Mouse (Mus musculus) R1 (cell line): ENCODE data around the gene Vps37b.

Source experiments
- DNase-seq: peaks from one replicate; pipeline ENCODE4 v3.0.0-alpha.2; 2018; ENCODE audit warnings: low read depth, low spot score

The Vps37b gene

GRCm38 (mm10) chr5:124002876-124003275 is 29.2 kb downstream of the Vps37b start:
- no peak for DNase-seq

- no peak for DNase-seq
Measured at GRCm38 (mm10) chr5:124001274-124001673, 30.8 kb downstream of the Vps37b start.

GRCm38 (mm10) chr5:124000824-124001223 is 31.2 kb downstream of the Vps37b start:
- peak; percentile 89 for DNase-seq

GRCm38 (mm10) chr5:123998370-123998769 is 33.7 kb downstream of the Vps37b start:
- DNase-seq, result no peak

GRCm38 (mm10) chr5:123997811-123998210 is 34.3 kb downstream of the Vps37b start:
- no peak for DNase-seq

- DNase-seq, result no peak
Measured at GRCm38 (mm10) chr5:123997211-123997751, 34.8 kb downstream of the Vps37b start.

GRCm38 (mm10) chr5:123996695-123997094 is 35.4 kb downstream of the Vps37b start:
- no peak for DNase-seq

- peak; percentile 80 for DNase-seq
Measured at GRCm38 (mm10) chr5:123996194-123996593, 35.9 kb downstream of the Vps37b start.

- no peak for DNase-seq
Measured at GRCm38 (mm10) chr5:123995388-123995787, 36.7 kb downstream of the Vps37b start.

GRCm38 (mm10) chr5:123994468-123994867 is 37.6 kb downstream of the Vps37b start:
- no peak for DNase-seq

GRCm38 (mm10) chr5:123993263-123994036 is 38.6 kb downstream of the Vps37b start:
- DNase-seq, result no peak

- DNase-seq, result peak; percentile 76
Measured at GRCm38 (mm10) chr5:123992794-123993193, 39.3 kb downstream of the Vps37b start.

GRCm38 (mm10) chr5:123992193-123992637 is 39.9 kb downstream of the Vps37b start:
- no peak for DNase-seq

GRCm38 (mm10) chr5:123991321-123991720 is 40.7 kb downstream of the Vps37b start:
- no peak for DNase-seq

GRCm38 (mm10) chr5:123989941-123990885 is 41.9 kb downstream of the Vps37b start:
- no peak for DNase-seq

GRCm38 (mm10) chr5:123987511-123987910 is 44.6 kb downstream of the Vps37b start:
- DNase-seq, result no peak

GRCm38 (mm10) chr5:123986925-123987324 is 45.1 kb downstream of the Vps37b start:
- DNase-seq, result no peak

GRCm38 (mm10) chr5:123985434-123985833 is 46.6 kb downstream of the Vps37b start:
- DNase-seq, result no peak

- DNase-seq, result no peak
Measured at GRCm38 (mm10) chr5:123982838-123983237, 49.2 kb downstream of the Vps37b start.

- DNase-seq, result no peak
Measured at GRCm38 (mm10) chr5:123981250-123981554, 50.9 kb downstream of the Vps37b start.

GRCm38 (mm10) chr5:123980521-123981249 is 51.4 kb downstream of the Vps37b start:
- DNase-seq, result no peak

- DNase-seq, result no peak
Measured at GRCm38 (mm10) chr5:123979980-123980369, 52.1 kb downstream of the Vps37b start.
